Mouse (Mus musculus) effector memory CD4-positive, alpha-beta T cell, adult 5 months (primary cell): Measurements from ENCODE around the gene Nudt5. TPM values are rescaled to one million over a fixed set of nuclear protein-coding genes. Genes with fewer than 3 reads are reported as not detected.

Experiments used
- polyA plus RNA-seq: library from polyadenylated mRNA; unstranded; fragments of 100-300 nt; shearing (Covaris generic); gene quantifications from one replicate; pipeline ENCODE4 v1.2.1, GENCODE M21; 2017

The Nudt5 gene
- 22.8 TPM for polyA plus RNA-seq

DNA sequence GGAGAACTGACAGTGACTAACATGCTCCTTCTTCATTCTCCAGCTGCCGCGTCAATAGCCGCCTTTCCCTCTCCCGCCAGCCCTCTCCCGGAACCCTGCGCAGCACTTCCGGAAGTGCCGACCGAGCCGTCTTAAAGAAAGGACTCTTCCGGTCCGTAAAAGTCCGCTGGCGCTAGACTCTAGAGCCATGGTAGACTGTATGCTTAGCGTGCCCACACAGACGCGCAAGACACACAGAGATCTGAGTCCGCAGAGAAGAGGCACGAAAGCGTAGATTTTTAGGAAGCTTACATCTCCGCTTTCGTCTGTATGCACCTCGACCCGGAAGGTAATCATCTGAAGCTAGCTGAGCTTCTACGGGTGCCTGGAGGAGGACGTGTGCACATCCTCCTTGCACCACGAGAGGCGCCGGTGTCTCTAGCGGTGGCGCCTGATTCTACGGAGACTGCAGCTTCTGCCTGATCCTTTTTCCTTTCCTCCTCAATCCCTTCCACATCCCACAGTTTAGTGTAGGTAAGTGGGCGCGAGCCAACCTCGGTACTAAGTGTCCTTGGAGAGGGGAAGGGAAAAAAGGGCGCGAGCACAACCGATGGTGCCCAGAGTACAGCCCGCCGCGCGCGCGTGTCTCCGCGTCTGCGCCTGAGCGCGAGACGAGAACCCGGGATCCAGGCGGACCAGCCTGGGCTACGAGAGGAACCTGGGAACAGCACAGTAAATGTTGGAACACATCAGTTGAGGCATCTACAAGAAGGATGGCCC is at the start of gene Nudt5, which contains the start of gene Cdc123:
Gene Nudt5 (plus strand): TSS at position 147 of the 759 bp plus-strand sequence.
Gene Cdc123 (minus strand): TSS at position 292 of the 759 bp plus-strand sequence.

DNA sequence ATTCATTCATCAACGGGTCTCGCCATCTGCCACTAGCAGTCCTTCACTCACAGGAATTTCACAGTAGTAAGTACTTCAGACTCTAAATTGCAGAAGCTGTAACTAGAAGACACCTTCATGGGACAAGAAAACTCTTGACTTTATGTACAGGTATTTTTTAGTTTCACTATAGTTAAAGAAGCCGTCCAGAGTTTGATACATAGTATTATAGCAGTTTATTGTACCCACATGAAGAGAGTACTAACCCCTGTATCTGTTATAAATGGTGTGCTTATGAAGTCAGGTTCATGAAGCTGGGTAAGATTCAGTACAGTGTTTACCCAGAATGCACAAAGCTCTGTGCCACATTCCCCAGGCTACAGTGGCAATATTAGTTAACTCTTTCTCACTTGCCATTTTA is 18.0 kb downstream of the Nudt5 start, which contains the start of gene Gm13199:
Gene Gm13199 (minus strand): TSS at position 101 of the 400 bp plus-strand sequence.

DNA sequence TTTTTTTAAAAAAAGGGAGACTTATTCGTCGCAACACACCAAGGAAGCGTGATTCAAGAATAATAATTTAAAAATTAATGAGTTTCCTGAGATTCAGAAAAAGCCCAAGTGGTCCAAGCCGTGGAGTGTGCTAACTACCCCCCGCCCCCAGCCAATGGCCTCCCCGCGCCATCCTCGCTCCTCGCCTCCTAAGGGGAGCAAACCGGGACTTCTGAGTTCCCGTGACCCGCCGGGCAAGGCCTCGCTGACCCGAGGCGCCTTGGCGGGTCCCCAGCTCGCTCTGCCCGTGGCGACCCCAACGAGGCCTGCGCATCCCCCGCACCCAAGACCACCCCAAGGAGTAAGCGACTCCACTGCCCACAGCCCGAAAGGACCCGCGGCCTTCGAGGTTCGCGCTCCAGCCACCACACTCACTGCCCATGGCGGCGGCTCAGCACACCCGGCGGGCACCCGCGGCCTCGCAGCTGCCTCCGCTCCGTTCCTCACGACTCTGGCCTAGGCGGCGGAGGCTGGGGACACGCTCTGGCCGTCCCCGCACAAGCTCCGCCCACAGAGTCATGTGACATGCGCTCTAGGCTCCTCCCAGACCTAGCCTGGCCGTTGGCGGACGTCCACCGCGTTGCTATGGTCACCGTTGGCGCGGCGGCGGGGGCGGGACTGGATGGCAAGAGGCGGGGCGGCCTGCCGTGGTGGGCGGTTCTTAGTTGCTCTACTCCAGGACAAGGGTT is 50.2 kb downstream of the Nudt5 start, which contains the start of gene Sec61a2:
Gene Sec61a2 (minus strand): TSS at position 590 of the 728 bp plus-strand sequence.

Other genes with a start within 250 kb of the Nudt5 start
- 80.6 TPM for gene Camk1d, start 130.5 kb upstream of the Nudt5 start, polyA plus RNA-seq
- 111 TPM for gene Cdc123, start 145 bp downstream of the Nudt5 start, polyA plus RNA-seq
- gene Gm13199, start 17.9 kb downstream of the Nudt5 start, polyA plus RNA-seq = 3.4 TPM
- gene Sec61a2, start 50.4 kb downstream of the Nudt5 start, polyA plus RNA-seq = 14.9 TPM
- gene Dhtkd1, start 97.8 kb downstream of the Nudt5 start, polyA plus RNA-seq = 0.40 TPM
- gene Upf2, start 106.5 kb downstream of the Nudt5 start, polyA plus RNA-seq = 11.4 TPM